Mouse (Mus musculus) limb, embryonic 14.5 days (tissue): ENCODE measurements around the gene Tgif1. TPM values are rescaled to one million over a fixed set of nuclear protein-coding genes. Genes with fewer than 3 reads are reported as not detected.
A peak's percentile ranks its signal among the peaks of the same experiment; 100 is the strongest.

ENCODE experiments used
- ATAC-seq: fragments of 200-750 bp; cut with Nextera tagmentation; 2 replicates; pipeline ENCODE4 v1.8.0; 2017; ENCODE audit warnings: low read depth, moderate number of reproducible peaks, moderate TSS enrichment; ENCODE audit not compliant: low FRiP score
- DNase-seq: peaks from one replicate; pipeline ENCODE4 v3.0.0-alpha.2; 2015; ENCODE audit warnings: low spot score
- H3K27ac ChIP-seq: fragments of 300-500 bp; sonication (generic); replicated peaks from 2 replicates; pipeline ENCODE4 v1.5.1; 2014; ENCODE audit warnings: low read depth, mild to moderate bottlenecking, low read length, moderate library complexity, mixed read lengths
- H3K27me3 ChIP-seq: fragments of 300-500 bp; sonication (generic); 2 replicates; pipeline ENCODE4 v1.6.1; 2014; ENCODE audit warnings: low read length, mixed read lengths; ENCODE audit not compliant: control insufficient read depth, insufficient read depth
- H3K36me3 ChIP-seq: fragments of 300-500 bp; sonication (generic); 2 replicates; pipeline ENCODE4 v1.6.1; 2014; ENCODE audit warnings: mild to moderate bottlenecking, low read length, moderate library complexity, mixed read lengths; ENCODE audit not compliant: control insufficient read depth, insufficient read depth
- H3K4me1 ChIP-seq: fragments of 300-500 bp; sonication (generic); 2 replicates; pipeline ENCODE4 v1.6.1; 2014; ENCODE audit warnings: antibody characterized with exemption, low read length, mixed read lengths; ENCODE audit not compliant: control insufficient read depth, insufficient read depth
- H3K4me2 ChIP-seq: fragments of 300-500 bp; sonication (generic); replicated peaks from 2 replicates; pipeline ENCODE4 v1.6.1; 2014; ENCODE audit warnings: low read depth, mild to moderate bottlenecking, low read length, moderate library complexity; ENCODE audit not compliant: severe bottlenecking
- H3K4me3 ChIP-seq: fragments of 300-500 bp; sonication (generic); replicated peaks from 2 replicates; pipeline ENCODE4 v1.5.1; 2014; ENCODE audit warnings: low read length
- H3K9ac ChIP-seq: fragments of 300-500 bp; sonication (generic); 2 replicates; pipeline ENCODE4 v1.6.1; 2014; ENCODE audit warnings: mild to moderate bottlenecking, low read depth, low read length, moderate library complexity; ENCODE audit not compliant: severe bottlenecking
- H3K9me3 ChIP-seq: fragments of 300-500 bp; sonication (generic); 2 replicates; pipeline ENCODE4 v1.6.1; 2016; ENCODE audit warnings: low read length; ENCODE audit not compliant: control insufficient read depth
- POLR2A ChIP-seq: fragments of 200-500 bp; IDR thresholded peaks from 2 replicates; pipeline ENCODE4 v1.8.0; 2012; ENCODE audit warnings: inconsistent platforms, mild to moderate bottlenecking, moderate library complexity, borderline replicate concordance; ENCODE audit not compliant: insufficient read depth, insufficient read length; ENCODE audit errors: extremely low read depth
- WGBS: fragments of 180-500 bp; shearing (Covaris S2); extraction: QIAGEN DNeasy Blood & Tissue Kit; methylation state at CpG from one replicate; pipeline ENCODE4 v1.1.7; 2014; 5-methylcytosine and 5-hydroxymethylcytosine counted together
- polyA plus RNA-seq, 2 experiments: library from polyadenylated mRNA; depleted of rRNA in 1 of 2; stranded (reverse) in 1 of 2; unstranded in 1 of 2; fragments of >200 nt; fragmentation: Nextera tagmentation in 1 of 2; extraction: Ambion mirVana in 1 of 2; gene quantifications; 2 replicates each; pipeline versions ENCODE4 v1.2.1 to v1.2.3; 2012 to 2014

The Tgif1 gene
- polyA plus RNA-seq, 2 experiments, result 52.7 to 64.8 TPM

DNA sequence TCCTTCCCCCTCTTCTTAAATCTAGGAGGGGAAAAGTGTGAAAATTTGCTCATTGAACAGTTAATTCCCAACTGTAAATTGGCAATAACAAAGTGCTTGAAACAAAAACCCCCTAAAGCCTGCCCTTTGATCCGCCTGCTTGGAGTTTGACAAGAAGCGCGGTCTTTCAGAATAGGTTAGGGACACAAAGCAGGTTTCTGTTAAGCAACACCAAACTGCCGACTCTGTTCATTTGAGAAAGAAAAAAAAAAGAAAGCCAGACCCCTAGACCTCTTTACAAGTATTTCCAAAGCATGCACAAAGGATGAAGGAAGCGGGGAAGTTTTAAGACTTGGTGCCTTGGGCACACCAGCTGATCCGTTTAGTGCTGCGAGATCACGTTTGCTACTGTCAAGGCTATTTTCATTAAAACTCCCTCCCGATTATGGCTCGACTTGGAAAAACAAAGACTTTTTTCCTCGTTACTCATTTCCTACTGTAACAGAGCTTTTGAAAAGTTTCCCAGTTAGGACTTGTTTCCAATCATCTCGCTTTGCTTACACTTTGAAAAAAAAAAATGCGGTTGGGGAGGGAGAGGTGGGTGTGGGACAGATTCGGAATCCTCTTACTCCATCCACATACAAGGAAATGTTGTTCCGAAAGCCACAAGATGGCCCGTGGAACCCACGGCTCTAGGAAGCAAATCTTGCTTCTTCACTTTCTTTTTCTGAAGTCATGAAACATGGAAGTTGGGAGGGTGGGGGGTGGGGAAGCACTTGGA lies 5.4 kb downstream of the Tgif1 start:
- H3K27me3 ChIP-seq, result no peaks in the 10 kb centered on the region
- H3K4me1 ChIP-seq, result 0 out of 2 replicates have a peak, but pooled peaks cover 3% of the 10 kb centered on the region
- TF ChIP-seq POLR2A, result no peak
- H3K9me3 ChIP-seq, result no peaks in the 10 kb centered on the region
- H3K9ac ChIP-seq, result peak overlapping the region; percentile 85
- DNase-seq (peak; percentile 45), ATAC-seq (no peak)
- peaks cover 34% of the 10 kb centered on the region for H3K36me3 ChIP-seq
- peak overlapping the region; percentile 69 for H3K4me3 ChIP-seq
- under 1% methylated on average over 17 of the region's 17 CpGs for WGBS
- peak overlapping the region; percentile 76 for H3K4me2 ChIP-seq
- peak overlapping the region; percentile 95 for H3K27ac ChIP-seq

DNA sequence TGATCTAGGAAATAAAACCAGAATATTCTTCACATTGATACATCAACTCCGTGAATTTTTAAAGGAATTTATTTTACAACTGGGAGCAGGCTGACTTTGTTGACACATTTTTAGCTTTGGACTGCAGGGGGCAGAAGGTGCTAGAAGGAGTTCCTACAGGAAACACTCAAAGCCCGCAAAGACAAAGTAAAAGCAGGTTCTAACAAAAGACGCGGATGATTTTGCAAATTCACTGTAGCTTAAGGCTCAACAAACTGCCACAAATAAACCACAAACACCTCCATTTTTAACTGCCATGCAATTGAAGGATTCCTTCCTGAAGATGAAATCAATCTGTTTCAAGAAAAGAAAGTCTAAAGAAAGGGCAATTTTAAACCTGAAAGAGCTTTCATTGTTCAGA lies 6.3 kb downstream of the Tgif1 start:
- no peak for ATAC-seq
- under 1% methylated on average over 4 of the region's 4 CpGs for WGBS
- H3K27ac ChIP-seq, result no peak overlapping the region
- H3K4me2 ChIP-seq, result peak overlapping the region; percentile 76
- peak overlapping the region; percentile 38; the same call in 1 of the 2 replicates for H3K9ac ChIP-seq
- peak overlapping the region; percentile 69 for H3K4me3 ChIP-seq
- H3K27me3 ChIP-seq, result no peaks in the 10 kb centered on the region
- TF ChIP-seq POLR2A, result no peak
- peaks cover 42% of the 10 kb centered on the region for H3K36me3 ChIP-seq
- no peaks in the 10 kb centered on the region for H3K9me3 ChIP-seq
- H3K4me1 ChIP-seq, result 0 out of 2 replicates have a peak, but pooled peaks cover 3% of the 10 kb centered on the region
- peak; percentile 87 for DNase-seq

DNA sequence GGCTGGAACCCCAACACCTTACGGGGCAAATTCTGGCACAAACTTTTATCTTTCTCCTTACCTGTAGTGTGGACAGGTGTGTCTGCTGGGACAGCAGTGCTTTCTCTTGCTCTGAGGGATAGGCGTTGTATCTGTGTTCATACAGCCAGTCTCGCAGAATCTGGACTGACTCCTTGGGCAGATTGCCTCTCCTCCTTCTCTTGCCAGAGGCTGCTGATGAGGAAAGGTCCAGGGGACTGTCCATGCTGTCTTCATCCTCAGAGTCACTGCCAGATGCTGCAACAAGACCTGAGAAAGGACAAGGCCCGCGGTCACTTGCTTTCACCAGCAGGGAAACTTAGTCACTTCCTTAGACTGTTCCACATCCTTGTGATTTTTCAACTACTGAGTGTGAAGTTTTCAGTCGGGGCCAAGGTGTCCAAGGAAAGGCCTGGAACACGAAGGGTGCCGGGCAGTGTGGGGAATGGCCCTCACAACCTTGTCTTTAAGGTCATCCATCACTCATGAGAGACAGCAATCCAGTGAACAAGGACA lies 7.2 kb downstream of the Tgif1 start:
- no peak overlapping the region for H3K4me2 ChIP-seq
- TF ChIP-seq POLR2A, result no peak
- 65% methylated on average over 8 of the region's 8 CpGs for WGBS

DNA sequence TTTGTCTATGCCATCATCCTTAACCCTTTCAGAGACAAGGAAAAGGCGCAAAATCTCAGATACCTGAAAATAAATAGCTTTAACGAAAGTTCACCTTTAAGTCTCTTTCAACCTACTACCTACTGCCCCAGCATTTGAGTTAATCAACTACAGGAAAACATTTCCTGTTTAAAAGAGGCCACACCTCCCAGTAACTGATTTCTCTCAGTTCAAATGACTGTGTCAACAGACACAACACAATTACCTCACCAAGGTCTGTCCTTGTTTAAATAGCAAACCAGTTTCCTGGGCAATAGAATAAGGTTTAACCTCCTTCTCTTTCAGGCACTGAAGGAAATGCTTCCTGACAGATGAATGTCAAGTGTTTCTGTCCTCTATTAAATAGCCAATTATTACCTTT lies 7.8 kb downstream of the Tgif1 start:
- ATAC-seq (no peak), DNase-seq (no peak)
- no peak overlapping the region for H3K27ac ChIP-seq
- H3K9me3 ChIP-seq, result no peaks in the 10 kb centered on the region
- 0 out of 2 replicates have a peak, but pooled peaks cover 3% of the 10 kb centered on the region for H3K4me1 ChIP-seq
- no peak overlapping the region for H3K9ac ChIP-seq
- peaks cover 54% of the 10 kb centered on the region for H3K36me3 ChIP-seq
- H3K4me2 ChIP-seq, result no peak overlapping the region
- TF ChIP-seq POLR2A, result no peak
- no peak overlapping the region for H3K4me3 ChIP-seq
- no peaks in the 10 kb centered on the region for H3K27me3 ChIP-seq
- WGBS, result 78% methylated on average over 2 of the region's 2 CpGs

More for the DNA sequence above, 7.2 kb downstream of the Tgif1 start:
- ATAC-seq, result no peak
- no peak for DNase-seq
- Histone ChIP-seq H3K9ac (no peak overlapping the region), H3K4me3 (no peak overlapping the region), H3K27me3 (no peaks in the 10 kb centered on the region), H3K36me3 (peaks cover 50% of the 10 kb centered on the region), H3K9me3 (no peaks in the 10 kb centered on the region), H3K4me1 (0 out of 2 replicates have a peak, but pooled peaks cover 3% of the 10 kb centered on the region), H3K27ac (no peak overlapping the region)

DNA sequence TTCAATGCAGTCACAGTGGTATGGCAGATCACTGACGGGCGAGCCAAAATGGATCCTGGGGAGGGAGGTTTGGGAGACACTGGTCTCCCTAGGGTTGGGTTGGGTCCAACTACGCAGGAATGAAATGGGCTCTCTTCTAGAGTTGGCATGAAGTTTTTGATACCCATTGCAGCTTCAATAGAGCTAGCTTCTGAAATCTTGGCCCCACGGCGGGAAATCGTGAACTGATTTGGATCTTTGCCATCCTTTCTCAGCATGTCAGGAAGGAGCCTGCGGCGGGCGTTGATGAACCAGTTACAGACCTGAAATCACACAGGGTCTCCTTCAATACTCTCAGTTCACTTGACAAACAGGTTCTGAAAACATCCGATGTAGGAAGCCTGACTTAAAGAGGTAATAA lies 8.4 kb downstream of the Tgif1 start:
- Histone ChIP-seq H3K4me1 (0 out of 2 replicates have a peak, but pooled peaks cover 3% of the 10 kb centered on the region), H3K36me3 (peaks cover 59% of the 10 kb centered on the region), H3K27me3 (no peaks in the 10 kb centered on the region), H3K4me3 (no peak overlapping the region), H3K27ac (no peak overlapping the region), H3K4me2 (no peak overlapping the region), H3K9ac (no peak overlapping the region), H3K9me3 (no peaks in the 10 kb centered on the region)
- ATAC-seq, result no peak
- 66% methylated on average over 10 of the region's 10 CpGs for WGBS
- no peak for TF ChIP-seq POLR2A
- DNase-seq, result peak; percentile 70
